Mouse (Mus musculus) bone marrow macrophage, adult 2 months (primary cell): ENCODE results near the gene Lrrk1.

Source experiments
- CTCF ChIP-seq: IDR thresholded peaks from 2 replicates; pipeline ENCODE4 v1.5.1; 2012; ENCODE audit warnings: low read depth, mild to moderate bottlenecking, low read length, moderate library complexity
- POLR2A ChIP-seq: IDR thresholded peaks from 2 replicates; pipeline ENCODE4 v1.6.1; 2012; ENCODE audit warnings: mild to moderate bottlenecking, low read depth, low read length, borderline replicate concordance

DNA sequence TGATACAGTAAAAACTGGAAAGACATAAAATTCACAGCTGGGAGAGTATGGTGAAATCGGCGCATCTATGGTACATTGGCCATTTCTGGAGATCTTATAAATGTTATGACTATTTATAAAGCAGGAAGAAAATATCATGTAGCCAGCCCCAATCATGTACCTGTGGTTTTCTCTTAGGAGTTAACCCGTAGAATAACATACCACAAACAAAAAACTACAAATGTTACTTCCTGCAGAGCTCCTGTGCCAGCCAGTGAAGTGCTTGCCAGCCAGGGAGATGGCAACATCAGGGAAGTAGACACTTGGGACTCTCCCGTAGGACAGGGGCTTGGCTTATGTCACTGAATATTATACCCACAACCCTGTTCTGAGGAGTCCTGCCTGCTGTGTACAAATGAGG is 37.1 kb downstream of the Lrrk1 start:
- TF ChIP-seq POLR2A (no peak), CTCF (no peak)
